Mouse (Mus musculus) liver, embryonic 11.5 days (tissue): ENCODE results near the gene Phf19. TPM values are rescaled to one million over a fixed set of nuclear protein-coding genes. Genes with fewer than 3 reads are reported as not detected.

Experiments used
- ATAC-seq: fragments of 200-750 bp; cut with Nextera tagmentation; replicated peaks from 2 replicates; pipeline ENCODE4 v1.8.0; 2017; ENCODE audit warnings: moderate number of reproducible peaks, mild to moderate bottlenecking, moderate TSS enrichment, moderate library complexity; ENCODE audit not compliant: low FRiP score
- DNase-seq: peaks from one replicate; pipeline ENCODE4 v3.0.0-alpha.2; 2017; ENCODE audit warnings: low spot score
- H3K27ac ChIP-seq: fragments of 300-500 bp; sonication (generic); 2 replicates; pipeline ENCODE4 v1.5.1; 2014; ENCODE audit warnings: mild to moderate bottlenecking, low read depth, low read length, control low read depth
- H3K27me3 ChIP-seq: fragments of 300-500 bp; sonication (generic); replicated peaks from 2 replicates; pipeline ENCODE4 v1.6.1; 2014; ENCODE audit warnings: low read length, mixed read lengths; ENCODE audit not compliant: control insufficient read depth, insufficient read depth
- H3K36me3 ChIP-seq: fragments of 300-500 bp; sonication (generic); 2 replicates; pipeline ENCODE4 v1.6.1; 2014; ENCODE audit warnings: mild to moderate bottlenecking, low read length, moderate library complexity, mixed read lengths; ENCODE audit not compliant: control insufficient read depth, insufficient read depth
- H3K4me1 ChIP-seq: fragments of 300-500 bp; sonication (generic); replicated peaks from 2 replicates; pipeline ENCODE4 v1.6.1; 2014; ENCODE audit warnings: low read length, mixed read lengths; ENCODE audit not compliant: control insufficient read depth, insufficient read depth
- H3K4me2 ChIP-seq: fragments of 300-500 bp; sonication (generic); 2 replicates; pipeline ENCODE4 v1.6.1; 2014; ENCODE audit warnings: mild to moderate bottlenecking, control low read depth, moderate library complexity
- H3K4me3 ChIP-seq: fragments of 300-500 bp; sonication (generic); 2 replicates; pipeline ENCODE4 v1.5.1; 2014; ENCODE audit warnings: low read depth, low read length, control low read depth
- H3K9ac ChIP-seq: fragments of 300-500 bp; sonication (generic); 2 replicates; pipeline ENCODE4 v1.6.1; 2014; ENCODE audit warnings: low read depth, low read length, control low read depth
- H3K9me3 ChIP-seq: fragments of 300-500 bp; sonication (generic); 2 replicates; pipeline ENCODE4 v1.6.1; 2016; ENCODE audit warnings: low read length, inconsistent platforms, mixed read lengths; ENCODE audit not compliant: control insufficient read depth
- WGBS: fragments of 180-500 bp; shearing (Covaris S2); extraction: QIAGEN DNeasy Blood & Tissue Kit; methylation state at CpG from one replicate; pipeline ENCODE4 v1.1.7; 2014; 5-methylcytosine and 5-hydroxymethylcytosine counted together
- polyA plus RNA-seq: library from polyadenylated mRNA; unstranded; fragments of >200 nt; fragmentation: Nextera tagmentation; extraction: Ambion mirVana; gene quantifications from 2 replicates; pipeline ENCODE4 v1.2.1, GENCODE M21; 2014

Phf19 gene
- polyA plus RNA-seq, 1 experiment from 2014 or later: 4.5 TPM

DNA sequence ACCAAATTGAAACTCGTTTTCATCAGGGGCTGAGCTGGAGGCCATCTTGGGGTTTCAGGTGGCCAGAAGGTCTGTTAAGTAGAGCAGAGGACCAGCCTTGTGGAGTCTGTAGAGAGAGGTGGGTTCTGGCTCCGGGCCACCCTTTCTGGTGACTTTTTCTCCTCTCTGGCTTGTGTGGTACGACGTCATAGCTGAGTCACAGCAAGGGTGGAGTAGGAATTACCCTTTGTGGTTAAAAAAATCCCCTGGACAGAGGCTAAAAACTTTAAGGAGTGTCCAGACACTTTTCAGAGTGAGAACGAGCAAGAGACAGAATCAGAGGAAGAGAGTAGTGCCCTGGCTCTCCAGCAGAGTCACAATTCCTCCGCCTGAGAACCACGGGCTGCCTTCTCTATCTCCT, 44.2 kb upstream of the Phf19 start:
- H3K9ac ChIP-seq: no peak overlapping the region
- H3K9me3 ChIP-seq: no peaks in the 10 kb centered on the region
- H3K27ac ChIP-seq: no peak overlapping the region
- peaks cover 5% of the 10 kb centered on the region; the same call in 1 of the 2 replicates for H3K27me3 ChIP-seq
- H3K4me3 ChIP-seq: no peak overlapping the region
- ATAC-seq (no peak), DNase-seq (no peak)
- 0 out of 2 replicates have a peak, but pooled peaks cover 3% of the 10 kb centered on the region for H3K4me1 ChIP-seq
- H3K36me3 ChIP-seq: no peaks in the 10 kb centered on the region
- H3K4me2 ChIP-seq: no peak overlapping the region
- WGBS: 70% methylated on average over 7 of the region's 7 CpGs

DNA sequence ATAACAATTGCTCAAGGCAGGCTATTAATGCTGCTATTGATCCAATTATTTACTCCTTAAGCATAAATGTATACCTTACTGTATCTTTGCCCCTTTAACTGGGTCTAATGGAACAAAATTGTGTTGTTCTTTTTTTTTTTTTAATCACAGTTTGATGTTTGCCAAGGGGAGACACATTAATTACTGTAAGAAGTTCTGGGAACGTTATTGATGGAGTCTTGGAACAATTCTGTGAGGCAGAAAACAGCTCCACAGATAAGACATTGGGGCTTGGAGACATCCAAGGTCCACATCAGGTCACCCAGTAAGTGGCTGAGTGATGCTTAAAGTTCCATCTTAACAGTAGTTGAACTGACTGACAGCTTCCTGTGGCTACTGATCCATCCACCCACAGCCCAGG, 43.6 kb upstream of the Phf19 start:
- H3K4me1 ChIP-seq: 0 out of 2 replicates have a peak, but pooled peaks cover 3% of the 10 kb centered on the region
- ATAC-seq (no peak), DNase-seq (no peak)
- H3K9ac ChIP-seq: no peak overlapping the region
- H3K36me3 ChIP-seq: no peaks in the 10 kb centered on the region
- H3K4me3 ChIP-seq: no peak overlapping the region
- 69% methylated on average over 1 of the region's 1 CpGs for WGBS
- peaks cover 5% of the 10 kb centered on the region; the same call in 1 of the 2 replicates for H3K27me3 ChIP-seq
- H3K4me2 ChIP-seq: no peak overlapping the region
- H3K27ac ChIP-seq: no peak overlapping the region
- no peaks in the 10 kb centered on the region for H3K9me3 ChIP-seq

DNA sequence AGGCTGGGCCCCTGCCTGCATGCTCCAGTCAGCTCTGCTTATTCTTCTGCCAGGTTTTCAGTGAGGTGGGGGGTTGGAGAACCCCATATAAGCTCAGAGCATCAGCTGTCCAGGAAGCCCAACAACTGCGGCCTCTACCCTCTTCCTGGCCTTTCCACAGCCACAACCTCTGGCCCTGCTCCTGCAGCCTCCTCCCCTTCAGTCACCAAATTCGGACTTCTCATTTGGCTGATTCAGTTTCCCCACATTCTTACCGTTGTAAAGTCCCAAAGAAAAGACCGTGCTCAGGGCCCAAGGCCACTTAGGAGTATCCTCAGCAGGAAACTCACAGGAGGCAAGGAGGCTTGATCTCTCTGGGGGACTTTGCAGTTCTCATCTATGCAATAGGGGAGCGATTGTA, 43.1 kb upstream of the Phf19 start:
- DNase-seq: no peak
- WGBS: 63% methylated on average over 5 of the region's 5 CpGs
- H3K4me2 ChIP-seq: no peak overlapping the region
- 0 out of 2 replicates have a peak, but pooled peaks cover 3% of the 10 kb centered on the region for H3K4me1 ChIP-seq
- no peaks in the 10 kb centered on the region for H3K9me3 ChIP-seq
- ATAC-seq: no peak
- no peak overlapping the region for H3K27ac ChIP-seq
- H3K4me3 ChIP-seq: no peak overlapping the region
- no peaks in the 10 kb centered on the region for H3K36me3 ChIP-seq
- H3K27me3 ChIP-seq: peaks cover 5% of the 10 kb centered on the region; the same call in 1 of the 2 replicates
- H3K9ac ChIP-seq: no peak overlapping the region

DNA sequence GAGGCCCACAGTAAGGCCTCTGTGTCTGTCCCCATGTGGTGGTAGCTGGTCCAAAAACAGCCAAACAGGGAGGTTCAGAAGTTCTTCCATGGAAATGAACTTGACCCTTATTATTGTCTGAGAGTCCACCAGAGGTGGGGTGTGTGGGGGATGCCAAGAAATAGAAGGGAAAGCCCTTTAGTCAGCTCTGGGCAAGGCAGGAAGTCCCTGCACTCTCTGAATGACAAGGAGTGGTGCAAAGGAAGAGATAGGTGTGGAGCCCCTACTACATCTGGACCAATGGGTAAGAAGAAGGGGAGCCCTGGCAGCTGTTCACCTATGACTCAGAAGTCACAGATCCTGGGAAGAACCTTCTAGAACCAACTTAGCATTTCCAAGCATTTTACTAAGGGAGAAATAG, 40.5 kb upstream of the Phf19 start:
- ATAC-seq: no peak
- Histone ChIP-seq H3K27ac (no peak overlapping the region), H3K36me3 (no peaks in the 10 kb centered on the region), H3K27me3 (no peaks in the 10 kb centered on the region), H3K9ac (no peak overlapping the region), H3K4me2 (no peak overlapping the region), H3K4me3 (no peak overlapping the region), H3K4me1 (no peaks in the 10 kb centered on the region), H3K9me3 (no peaks in the 10 kb centered on the region)
- no peak for DNase-seq

DNA sequence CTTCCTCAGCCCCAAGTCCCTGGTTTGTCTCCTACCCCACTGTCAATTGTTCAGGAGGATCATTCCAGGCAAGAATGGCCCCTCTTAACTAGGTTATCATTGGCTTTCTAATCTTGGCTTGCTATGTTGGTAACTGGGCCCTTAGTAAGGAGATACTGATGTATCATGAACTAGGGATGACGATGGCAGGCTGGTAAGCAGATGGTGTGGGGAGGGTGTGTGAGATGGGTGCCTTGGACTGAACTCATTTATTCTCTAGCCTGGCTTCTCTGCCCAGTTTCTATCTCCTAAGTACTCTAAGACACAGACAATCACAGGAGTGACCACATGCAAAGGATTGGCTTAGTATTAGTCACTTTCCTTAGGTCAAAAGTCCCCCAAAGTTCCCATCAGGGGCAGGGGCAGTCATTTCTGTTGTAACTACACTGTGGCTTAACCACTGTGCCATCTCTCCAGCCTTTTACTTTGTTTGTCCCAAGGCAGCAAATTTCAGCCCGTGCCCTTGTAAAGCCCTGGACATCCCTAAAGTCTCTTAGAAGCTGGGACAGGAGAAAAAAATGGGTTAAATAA, 39.8 kb upstream of the Phf19 start:
- H3K4me1 ChIP-seq: no peaks in the 10 kb centered on the region
- DNase-seq: no peak
- 64% methylated on average over 2 of the region's 2 CpGs for WGBS
- no peak overlapping the region for H3K27ac ChIP-seq
- no peak overlapping the region for H3K9ac ChIP-seq
- H3K4me3 ChIP-seq: no peak overlapping the region
- no peak for ATAC-seq
- no peaks in the 10 kb centered on the region for H3K27me3 ChIP-seq
- H3K36me3 ChIP-seq: no peaks in the 10 kb centered on the region
- no peaks in the 10 kb centered on the region for H3K9me3 ChIP-seq
- H3K4me2 ChIP-seq: no peak overlapping the region

DNA sequence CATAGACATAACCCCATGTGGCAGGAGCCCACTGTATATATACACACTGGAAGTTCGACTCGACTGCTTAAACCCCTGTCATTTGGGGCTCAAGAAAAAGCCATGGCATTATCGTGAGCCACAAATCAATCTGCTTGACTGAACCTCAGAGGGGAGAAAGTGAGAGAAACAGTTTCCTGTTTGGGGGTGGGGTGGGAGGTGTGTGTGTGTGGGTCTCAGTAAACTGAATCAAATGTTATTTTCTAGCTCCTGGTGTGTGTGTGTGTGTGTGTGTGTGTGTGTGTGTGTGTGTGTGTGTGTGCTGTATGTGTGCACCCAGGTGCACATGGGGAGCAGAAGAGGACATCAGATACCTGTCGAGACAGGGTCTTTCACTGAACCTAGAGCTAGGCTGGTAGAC, 39.2 kb upstream of the Phf19 start:
- no peak for ATAC-seq
- Histone ChIP-seq H3K27ac (no peak overlapping the region), H3K4me1 (no peaks in the 10 kb centered on the region), H3K9ac (no peak overlapping the region), H3K4me3 (no peak overlapping the region), H3K27me3 (no peaks in the 10 kb centered on the region), H3K9me3 (no peaks in the 10 kb centered on the region), H3K36me3 (no peaks in the 10 kb centered on the region), H3K4me2 (no peak overlapping the region)
- no peak for DNase-seq
- 62% methylated on average over 4 of the region's 4 CpGs for WGBS

DNA sequence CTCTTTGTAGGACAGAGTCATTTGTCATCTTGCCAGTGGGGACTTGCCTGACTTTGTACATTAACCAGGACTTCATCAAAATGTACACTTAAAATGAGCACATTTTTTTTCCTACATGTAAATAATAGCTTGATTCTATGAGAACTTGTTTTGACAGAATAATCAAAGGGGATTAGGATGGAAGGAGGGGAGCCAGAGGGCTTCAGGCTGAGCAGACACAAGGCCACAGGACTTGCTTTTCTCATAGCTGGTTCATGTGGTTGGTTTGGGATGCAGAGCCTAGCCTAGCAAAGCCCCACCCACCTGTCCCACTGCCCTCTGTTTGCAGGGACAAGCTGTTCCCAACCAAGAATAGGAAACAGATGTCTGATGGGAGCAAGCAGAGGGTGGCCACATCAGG, 37.6 kb upstream of the Phf19 start:
- ATAC-seq (no peak), DNase-seq (no peak)
- Histone ChIP-seq H3K36me3 (no peaks in the 10 kb centered on the region), H3K4me2 (no peak overlapping the region), H3K27me3 (no peaks in the 10 kb centered on the region), H3K4me1 (no peaks in the 10 kb centered on the region), H3K27ac (no peak overlapping the region), H3K9ac (no peak overlapping the region), H3K4me3 (no peak overlapping the region), H3K9me3 (no peaks in the 10 kb centered on the region)

DNA sequence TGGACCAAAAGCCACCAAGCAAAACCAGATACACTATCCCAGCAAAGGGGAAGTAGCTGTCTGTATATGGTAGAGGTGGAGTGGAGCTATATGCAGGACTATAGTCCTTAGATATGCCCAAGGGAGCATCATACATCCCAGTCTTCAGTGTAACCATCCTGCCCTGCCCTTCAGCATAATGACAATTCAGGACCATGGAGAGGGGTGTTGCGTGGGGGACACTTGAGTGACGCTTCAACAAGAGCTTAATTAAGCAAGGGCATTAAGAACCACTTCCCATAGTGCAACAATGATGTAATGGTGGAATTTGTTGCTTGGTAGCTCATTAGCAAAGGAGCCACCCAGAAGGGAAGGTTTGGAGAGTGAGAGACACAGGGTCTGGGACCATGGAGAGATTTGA, 34.8 kb upstream of the Phf19 start:
- no peak overlapping the region for H3K27ac ChIP-seq
- ATAC-seq: no peak
- H3K4me2 ChIP-seq: no peak overlapping the region
- H3K27me3 ChIP-seq: no peaks in the 10 kb centered on the region
- no peak overlapping the region for H3K4me3 ChIP-seq
- no peak overlapping the region for H3K9ac ChIP-seq
- H3K4me1 ChIP-seq: no peaks in the 10 kb centered on the region
- 27% methylated on average over 2 of the region's 2 CpGs for WGBS
- H3K36me3 ChIP-seq: no peaks in the 10 kb centered on the region
- DNase-seq: no peak
- no peaks in the 10 kb centered on the region for H3K9me3 ChIP-seq

DNA sequence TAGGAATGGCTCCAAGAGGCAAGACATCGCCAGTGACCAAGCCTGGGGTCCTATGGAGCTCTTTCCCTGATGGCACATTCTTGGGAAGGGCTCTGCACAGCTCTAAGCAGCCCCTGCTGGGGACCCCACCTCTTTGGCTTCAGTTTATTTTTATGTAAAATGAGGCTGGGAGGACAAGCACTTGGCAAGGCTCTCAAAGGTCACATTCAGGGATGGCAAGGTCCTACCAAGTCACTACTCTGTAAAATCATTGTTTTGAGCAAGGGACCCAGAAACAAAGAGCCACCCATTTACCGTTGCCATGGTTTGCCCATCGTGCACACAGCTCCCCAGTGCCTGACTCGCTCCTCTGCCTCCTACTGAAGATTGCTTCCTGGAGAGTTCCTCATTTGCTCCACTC, 32.2 kb upstream of the Phf19 start:
- WGBS: 57% methylated on average over 4 of the region's 4 CpGs
- H3K27ac ChIP-seq: no peak overlapping the region
- H3K4me1 ChIP-seq: no peaks in the 10 kb centered on the region
- no peak overlapping the region for H3K4me2 ChIP-seq
- H3K9me3 ChIP-seq: no peaks in the 10 kb centered on the region
- ATAC-seq: no peak
- H3K27me3 ChIP-seq: no peaks in the 10 kb centered on the region
- no peak for DNase-seq
- no peaks in the 10 kb centered on the region for H3K36me3 ChIP-seq
- H3K4me3 ChIP-seq: no peak overlapping the region
- no peak overlapping the region for H3K9ac ChIP-seq
